Mouse (Mus musculus): ENCODE measurements at regions not wholly inside any gene's neighbourhood (a gene's known extent, or its start where the extent isn't known, plus 50 kb on each side); places are given as distances from the start of the nearest gene placed in this dataset.

- TF ChIP-seq NELFE (IDR thresholded peaks at IDR 0.05; ENCODE audit: low read depth, low read length): no peak
- no peak for TF ChIP-seq POLR2A (IDR thresholded peaks at IDR 0.05; ENCODE audit: control insufficient read depth in 1 of 2, insufficient read depth in 1 of 2, low read depth in 1 of 2, low read length in 2 of 2, poor library complexity in 1 of 2)
- TF ChIP-seq EP300 (IDR thresholded peaks at IDR 0.05; ENCODE audit: low read depth in 1 of 2, low read length in 2 of 2): no peak
- no peak for TF ChIP-seq CTCF (IDR thresholded peaks at IDR 0.05 in 2 of 3, conservative IDR thresholded peaks at IDR 0.05 in 1 of 3; ENCODE audit: control insufficient read depth in 1 of 3, insufficient read depth in 1 of 3, low read depth in 2 of 3, low read length in 3 of 3, poor library complexity in 1 of 3, severe bottlenecking in 1 of 3)
- TF ChIP-seq TCF12 (IDR thresholded peaks at IDR 0.05; ENCODE audit: low read depth, low read length): no peak
Measured at GRCm38 (mm10) chr7:34531639-34532038, 124.9 kb downstream of the Kctd15 start.
